Comparison of ENCODE assay signal across 18 mouse cellular contexts in the genomic region with DNA sequence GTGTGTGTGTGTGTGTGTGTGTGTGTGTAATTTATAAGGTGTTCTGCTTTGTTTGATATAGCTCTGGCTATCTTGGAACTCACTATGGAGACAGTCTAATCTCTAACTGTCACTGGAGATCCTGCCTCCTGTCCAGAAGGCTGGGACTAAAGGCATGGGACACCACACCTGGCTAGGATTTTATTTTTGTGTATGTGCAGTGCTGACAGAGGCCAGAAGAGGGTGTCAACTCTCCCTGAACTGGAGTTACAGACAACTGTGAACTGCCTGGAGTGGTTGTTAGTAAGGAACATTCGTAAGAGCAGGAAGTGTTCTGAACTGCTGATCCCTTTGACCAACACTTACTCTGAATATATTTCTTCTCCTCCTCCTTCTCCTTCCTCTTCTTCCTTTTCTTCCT. TPM values are rescaled to one million over a fixed set of nuclear protein-coding genes. Genes with fewer than 3 reads are reported as not detected.
DNase-seq lines count a peak whose midpoint lies in the region; ATAC-seq and TF ChIP-seq lines count a peak whose summit lies in the region.
"Had no signal": no experiment of that assay in that cellular context is flagged by ENCODE, and none has a peak within 500 bp of the region (broad histone marks: within the 10 kb centered on the region; RNA-seq: fewer than 3 reads in every experiment).

No protein-coding gene starts in this region.

- TF ChIP-seq POLR2A in testis, adult 2 months (IDR thresholded peaks at IDR 0.05; ENCODE audit: control insufficient read depth, low read depth, low read length): no peak

- no peaks in the 10 kb centered on the region for H3K4me1 ChIP-seq in heart, postnatal 0 days (ENCODE audit: control insufficient read depth, insufficient read depth)
- H3K4me1 ChIP-seq in heart, embryonic 11.5 days (ENCODE audit: control insufficient read depth, insufficient read depth, low read length): peaks cover 6% of the 10 kb centered on the region
- H3K4me1 ChIP-seq in testis, adult 2 months (ENCODE audit: control insufficient read depth, insufficient read depth, low read length): peaks cover 32% of the 10 kb centered on the region
- H3K4me1 ChIP-seq in stomach, postnatal 0 days (replicated peaks; ENCODE audit: control insufficient read depth, insufficient read depth): no peaks in the 10 kb centered on the region

- no peak overlapping the region for H3K4me3 ChIP-seq in heart, postnatal 0 days (ENCODE audit: low read depth, low read length)
- H3K4me3 ChIP-seq in heart, embryonic 11.5 days (ENCODE audit: low read depth, low read length): no peak overlapping the region
- peak overlapping the region; percentile 91 for H3K4me3 ChIP-seq in testis, adult 2 months (ENCODE audit: control insufficient read depth, low read depth, low read length)
- no peak overlapping the region for H3K4me3 ChIP-seq in stomach, postnatal 0 days (ENCODE audit: low read depth, low read length)
- H3K4me3 ChIP-seq: embryonic facial prominence, embryonic 15.5 days; heart, embryonic 12.5 days; midbrain, embryonic 12.5 days had no signal

- no peak overlapping the region for H3K9ac ChIP-seq in heart, postnatal 0 days (replicated peaks; ENCODE audit: low read depth, low read length)
- no peak overlapping the region for H3K9ac ChIP-seq in heart, embryonic 11.5 days (ENCODE audit: low read depth, low read length)
- no peak overlapping the region for H3K9ac ChIP-seq in stomach, postnatal 0 days (ENCODE audit: low read length)
- H3K9ac ChIP-seq: embryonic facial prominence, embryonic 15.5 days; heart, embryonic 12.5 days; liver, embryonic 13.5 days; midbrain, embryonic 12.5 days had no signal

- peak; percentile 16; the same call in 1 of the 2 replicates for TF ChIP-seq CTCF in heart, postnatal 0 days (IDR thresholded peaks at IDR 0.05; ENCODE audit: low read depth)
- no peak for TF ChIP-seq CTCF in testis, adult 2 months (IDR thresholded peaks at IDR 0.05; ENCODE audit: control insufficient read depth, insufficient read depth, insufficient replicate concordance, low read depth, low read length)
- peak; percentile 61 for TF ChIP-seq CTCF in stomach, postnatal 0 days (IDR thresholded peaks at IDR 0.05; ENCODE audit: low read depth)

- no peaks in the 10 kb centered on the region for H3K9me3 ChIP-seq in heart, postnatal 0 days (replicated peaks; ENCODE audit: control insufficient read depth, low read length)
- no peaks in the 10 kb centered on the region for H3K9me3 ChIP-seq in heart, embryonic 11.5 days (replicated peaks; ENCODE audit: control insufficient read depth, low read length)
- no peaks in the 10 kb centered on the region for H3K9me3 ChIP-seq in stomach, postnatal 0 days (ENCODE audit: control insufficient read depth, low read length)
- H3K9me3 ChIP-seq: embryonic facial prominence, embryonic 15.5 days; liver, embryonic 13.5 days had no signal

- ATAC-seq in heart, postnatal 0 days (ENCODE audit: insufficient read depth, low read depth): no peak
- no peak for ATAC-seq in heart, embryonic 11.5 days (replicated peaks; ENCODE audit: insufficient number of reproducible peaks, low FRiP score, low TSS enrichment)
- no peak for ATAC-seq in stomach, postnatal 0 days (ENCODE audit: low FRiP score, low TSS enrichment)
- ATAC-seq in granulocyte monocyte progenitor cell, adult 5-6 weeks (replicated peaks; ENCODE audit: poor library complexity, severe bottlenecking): no peak
- ATAC-seq: hindbrain, embryonic 16.5 days had no signal

- no peaks in the 10 kb centered on the region for H3K36me3 ChIP-seq in heart, postnatal 0 days (replicated peaks; ENCODE audit: control insufficient read depth, insufficient read depth, low read length)
- H3K36me3 ChIP-seq in heart, embryonic 11.5 days (ENCODE audit: control insufficient read depth, insufficient read depth, low read length): no peaks in the 10 kb centered on the region
- H3K36me3 ChIP-seq in testis, adult 2 months (ENCODE audit: control insufficient read depth, insufficient read depth, low read length): no peaks in the 10 kb centered on the region
- H3K36me3 ChIP-seq in stomach, postnatal 0 days (ENCODE audit: control insufficient read depth, insufficient read depth, low read length): no peaks in the 10 kb centered on the region
- H3K36me3 ChIP-seq: embryonic facial prominence, embryonic 15.5 days; heart, embryonic 12.5 days; liver, embryonic 13.5 days; midbrain, embryonic 12.5 days had no signal

- H3K27ac ChIP-seq in heart, postnatal 0 days (ENCODE audit: low read depth): no peak overlapping the region
- no peak overlapping the region for H3K27ac ChIP-seq in heart, embryonic 11.5 days (ENCODE audit: low read depth, low read length)
- peak overlapping the region; percentile 95 for H3K27ac ChIP-seq in testis, adult 2 months (ENCODE audit: control insufficient read depth, insufficient read depth, low read depth, low read length)
- no peak overlapping the region for H3K27ac ChIP-seq in stomach, postnatal 0 days (replicated peaks)
- H3K27ac ChIP-seq: embryonic facial prominence, embryonic 15.5 days; liver, embryonic 13.5 days; midbrain, embryonic 12.5 days had no signal

- no peak overlapping the region for H3K4me2 ChIP-seq in heart, postnatal 0 days (ENCODE audit: low read depth, low read length)
- no peak overlapping the region for H3K4me2 ChIP-seq in heart, embryonic 11.5 days
- H3K4me2 ChIP-seq in stomach, postnatal 0 days (replicated peaks; ENCODE audit: low read depth): no peak overlapping the region
- H3K4me2 ChIP-seq: embryonic facial prominence, embryonic 15.5 days; heart, embryonic 12.5 days; midbrain, embryonic 12.5 days had no signal

- DNase-seq in heart, postnatal 0 days (ENCODE audit: low spot score): no peak
- no peak for DNase-seq in testis, postnatal 10 days (ENCODE audit: low spot score)
- peak; percentile 47 for DNase-seq in embryo, embryonic 11 days
- peak; percentile 46 for DNase-seq in stomach, postnatal 0 days (ENCODE audit: low spot score)
- no peak for DNase-seq in right cerebral cortex, postnatal 25 days
- DNase-seq: adrenal gland, postnatal 25 days; cerebellum, adult 8-10 months; layer of hippocampus, adult 9-11 months; liver, embryonic 13.5 days had no signal

- peaks cover 93% of the 10 kb centered on the region for H3K27me3 ChIP-seq in heart, postnatal 0 days (ENCODE audit: control insufficient read depth, insufficient read depth, low read length)
- H3K27me3 ChIP-seq in heart, embryonic 11.5 days (ENCODE audit: control insufficient read depth, insufficient read depth, low read length): peaks cover 70% of the 10 kb centered on the region
- no peaks in the 10 kb centered on the region for H3K27me3 ChIP-seq in testis, adult 2 months (ENCODE audit: control insufficient read depth, insufficient read depth, low read length)
- H3K27me3 ChIP-seq in stomach, postnatal 0 days (ENCODE audit: control insufficient read depth, insufficient read depth, low read length): peaks cover 26% of the 10 kb centered on the region; the same call in 1 of the 2 replicates

- 13% methylated on average over 1 of the region's 1 CpGs for WGBS in heart, postnatal 0 days
- 18% methylated on average over 1 of the region's 1 CpGs for WGBS in heart, embryonic 11.5 days (ENCODE audit: insufficient replicate concordance)
- 38% methylated on average over 1 of the region's 1 CpGs for WGBS in stomach, postnatal 0 days

- TF ChIP-seq EP300 in heart, postnatal 0 days (IDR thresholded peaks at IDR 0.05; ENCODE audit: low read depth): no peak
- TF ChIP-seq EP300 in stomach, postnatal 0 days (optimal IDR thresholded peaks at IDR 0.05): no peak

RNA-seq across cellular contexts. Expression of a gene that starts 49.1 kb away (rescaled TPM):
- not detected in 2 replicates for total RNA-seq in heart, postnatal 0 days (2014; rRNA removed; ENCODE audit: low replicate concordance)
- polyA plus RNA-seq in heart, postnatal 0 days (2015; fragmentation: Nextera tagmentation; extraction: Ambion mirVana): 0.40 and 0.41 TPM in 2 replicates
- 0.43 TPM in 1 of 2 replicates, not detected in the other for polyA plus RNA-seq in heart, embryonic 11.5 days (2014; fragmentation: Nextera tagmentation; extraction: Ambion mirVana)
- 4.7 and 5.5 TPM in 2 replicates for polyA plus RNA-seq in testis, adult 2 months (2012; rRNA removed)
- 0.18 and 0.36 TPM in 2 replicates for polyA plus RNA-seq in stomach, postnatal 0 days (2015; fragmentation: Nextera tagmentation; extraction: Ambion mirVana)
- not detected in 2 replicates for total RNA-seq in granulocyte monocyte progenitor cell, adult 5-6 weeks (2014; fragmentation: Nextera tagmentation)
- total RNA-seq in granulocyte monocyte progenitor cell, adult 5-6 weeks (2017): not detected in 2 replicates
- total RNA-seq: adrenal gland, postnatal 25 days; neutrophil, adult 5-6 weeks had no signal
- polyA plus RNA-seq: hindbrain, embryonic 16.5 days; liver, embryonic 13.5 days; midbrain, embryonic 12.5 days; small intestine, adult 2 months had no signal

Comparison
In these comparisons a context has a peak if more than half of its experiments do, and no peak if none do; other contexts are left out.
1. DNase-seq: peak in embryo, embryonic 11 days (single experiment) and stomach, postnatal 0 days (single experiment); none in heart, postnatal 0 days (single experiment), testis, postnatal 10 days (single experiment) and right cerebral cortex, postnatal 25 days (single experiment).